Mouse (Mus musculus) midbrain, embryonic 14.5 days (tissue): ENCODE measurements around the gene Pdss2. TPM values are rescaled to one million over a fixed set of nuclear protein-coding genes. Genes with fewer than 3 reads are reported as not detected.

ENCODE experiments used
- ATAC-seq: fragments of 200-750 bp; cut with Nextera tagmentation; 2 replicates; pipeline ENCODE4 v1.8.0; 2017; ENCODE audit warnings: moderate number of reproducible peaks, moderate library complexity; ENCODE audit not compliant: low FRiP score, low TSS enrichment
- DNase-seq: peaks from one replicate; pipeline ENCODE4 v3.0.0-alpha.2; 2015
- H3K27ac ChIP-seq: fragments of 300-500 bp; sonication (generic); replicated peaks from 2 replicates; pipeline ENCODE4 v1.5.1; 2014; ENCODE audit warnings: mild to moderate bottlenecking, low read depth, low read length, moderate library complexity
- H3K27me3 ChIP-seq: fragments of 300-500 bp; sonication (generic); 2 replicates; pipeline ENCODE4 v1.6.1; 2014; ENCODE audit warnings: low read length, control low read depth, mixed read lengths; ENCODE audit not compliant: control insufficient read depth, insufficient read depth
- H3K36me3 ChIP-seq: fragments of 300-500 bp; sonication (generic); 2 replicates; pipeline ENCODE4 v1.6.1; 2014; ENCODE audit warnings: low read length, control low read depth; ENCODE audit not compliant: control insufficient read depth, insufficient read depth
- H3K4me1 ChIP-seq: fragments of 300-500 bp; sonication (generic); 2 replicates; pipeline ENCODE4 v1.6.1; 2014; ENCODE audit warnings: mild to moderate bottlenecking, antibody characterized with exemption, low read length, control low read depth; ENCODE audit not compliant: control insufficient read depth, insufficient read depth
- H3K4me2 ChIP-seq: fragments of 300-500 bp; sonication (generic); 2 replicates; pipeline ENCODE4 v1.6.1; 2014; ENCODE audit warnings: mild to moderate bottlenecking, low read length, moderate library complexity
- H3K4me3 ChIP-seq: fragments of 300-500 bp; sonication (generic); replicated peaks from 2 replicates; pipeline ENCODE4 v1.5.1; 2014; ENCODE audit warnings: low read depth, low read length
- H3K9ac ChIP-seq: fragments of 300-500 bp; sonication (generic); replicated peaks from 2 replicates; pipeline ENCODE4 v1.6.1; 2014; ENCODE audit warnings: mild to moderate bottlenecking, low read length, moderate library complexity
- H3K9me3 ChIP-seq: fragments of 300-500 bp; sonication (generic); 2 replicates; pipeline ENCODE4 v1.6.1; 2016; ENCODE audit warnings: low read length, control low read depth, mixed read lengths; ENCODE audit not compliant: control insufficient read depth
- WGBS: fragments of 180-500 bp; shearing (Covaris S2); extraction: QIAGEN DNeasy Blood & Tissue Kit; methylation state at CpG from one replicate; pipeline ENCODE4 v1.1.7; 2014; 5-methylcytosine and 5-hydroxymethylcytosine counted together
- polyA plus RNA-seq: library from polyadenylated mRNA; unstranded; fragments of >200 nt; fragmentation: Nextera tagmentation; extraction: Ambion mirVana; gene quantifications from 2 replicates; pipeline ENCODE4 v1.2.1, GENCODE M21; 2014

Gene Pdss2
- polyA plus RNA-seq, 1 experiment from 2014 or later = 19.0 TPM

DNA sequence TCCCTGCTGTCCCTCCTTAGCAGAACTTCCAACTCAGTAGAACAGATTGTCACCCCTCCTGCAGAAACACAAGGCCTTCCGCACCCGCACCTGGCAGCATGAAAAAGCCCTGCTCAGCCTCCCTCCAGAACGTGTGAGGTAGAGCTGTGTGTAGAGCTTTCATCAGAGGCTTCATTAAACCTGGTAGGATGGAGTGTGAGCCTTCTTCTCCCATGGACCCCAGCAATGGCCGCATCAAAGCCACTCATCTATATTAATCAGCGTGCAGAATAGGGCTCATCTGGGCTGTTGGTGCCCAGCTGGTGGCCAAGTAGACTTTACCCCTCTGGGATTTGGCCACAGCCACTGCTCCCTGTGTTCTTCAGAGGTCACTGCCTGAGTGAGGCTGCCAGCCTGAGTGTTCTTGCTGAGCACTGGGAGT, 142.2 kb downstream of the Pdss2 start:
- ATAC-seq (no peak), DNase-seq (no peak)
- WGBS = 69% methylated on average over 5 of the region's 5 CpGs
- no peaks in the 10 kb centered on the region for H3K27me3 ChIP-seq
- H3K9ac ChIP-seq = no peak overlapping the region
- no peaks in the 10 kb centered on the region for H3K9me3 ChIP-seq
- no peak overlapping the region for H3K4me2 ChIP-seq
- no peaks in the 10 kb centered on the region; the same call in 1 of the 2 replicates for H3K4me1 ChIP-seq
- H3K27ac ChIP-seq = no peak overlapping the region
- no peak overlapping the region for H3K4me3 ChIP-seq
- no peaks in the 10 kb centered on the region for H3K36me3 ChIP-seq

DNA sequence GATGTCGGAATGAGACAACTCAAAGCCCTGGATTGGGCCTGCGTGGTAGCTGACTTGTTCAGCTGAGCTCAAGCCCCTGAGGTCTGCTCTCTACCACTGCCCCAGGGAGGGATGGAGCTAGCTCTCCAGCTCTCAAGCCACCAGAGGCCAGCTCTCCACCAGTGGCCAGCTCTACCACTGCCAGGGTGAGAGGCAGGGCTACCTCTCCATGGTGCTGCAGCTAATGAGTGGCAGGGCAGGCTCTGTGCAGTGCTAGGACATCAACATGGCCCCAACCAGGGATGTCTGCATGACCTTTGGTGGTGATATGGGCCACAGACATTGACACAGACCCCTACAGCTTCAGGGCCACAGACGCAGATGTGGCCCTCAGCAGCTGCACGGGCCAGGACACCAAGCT, 144.6 kb downstream of the Pdss2 start:
- Histone ChIP-seq H3K4me1 (no peaks in the 10 kb centered on the region; the same call in 1 of the 2 replicates), H3K27me3 (no peaks in the 10 kb centered on the region), H3K27ac (0 out of 2 replicates have a peak overlapping the region, but pooled peaks have one; percentile 22), H3K36me3 (no peaks in the 10 kb centered on the region), H3K9me3 (no peaks in the 10 kb centered on the region), H3K4me2 (no peak overlapping the region), H3K9ac (no peak overlapping the region), H3K4me3 (no peak overlapping the region)
- DNase-seq (no peak), ATAC-seq (no peak)
- WGBS = 78% methylated on average over 4 of the region's 4 CpGs

GRCm38 (mm10) chr10:43368611-43369010, 147.3 kb downstream of the Pdss2 start:
- Histone ChIP-seq H3K4me2 (no peak overlapping the region), H3K4me3 (no peak overlapping the region), H3K27ac (no peak overlapping the region), H3K9ac (no peak overlapping the region), H3K4me1 (peaks cover 5% of the 10 kb centered on the region; the same call in 1 of the 2 replicates), H3K36me3 (no peaks in the 10 kb centered on the region), H3K9me3 (no peaks in the 10 kb centered on the region), H3K27me3 (no peaks in the 10 kb centered on the region)
- no peak for ATAC-seq
- no peak for DNase-seq
- 91% methylated on average over 5 of the region's 5 CpGs for WGBS

GRCm38 (mm10) chr10:43372315-43372714, 151.0 kb downstream of the Pdss2 start:
- H3K36me3 ChIP-seq = no peaks in the 10 kb centered on the region
- H3K27me3 ChIP-seq = no peaks in the 10 kb centered on the region
- H3K9ac ChIP-seq = no peak overlapping the region; the same call in 1 of the 2 replicates
- DNase-seq (peak; percentile 42), ATAC-seq (no peak)
- H3K4me2 ChIP-seq = no peak overlapping the region
- 73% methylated on average over 7 of the region's 7 CpGs for WGBS
- no peaks in the 10 kb centered on the region for H3K9me3 ChIP-seq
- H3K4me1 ChIP-seq = 0 out of 2 replicates have a peak, but pooled peaks cover 5% of the 10 kb centered on the region
- H3K4me3 ChIP-seq = no peak overlapping the region
- H3K27ac ChIP-seq = 0 out of 2 replicates have a peak overlapping the region, but pooled peaks have one; percentile 13

- H3K9ac ChIP-seq = no peak overlapping the region
- no peaks in the 10 kb centered on the region for H3K9me3 ChIP-seq
- H3K4me2 ChIP-seq = no peak overlapping the region
- H3K4me3 ChIP-seq = no peak overlapping the region
- WGBS = 96% methylated on average over 9 of the region's 9 CpGs
- DNase-seq (no peak), ATAC-seq (no peak)
- no peak overlapping the region for H3K27ac ChIP-seq
- no peaks in the 10 kb centered on the region for H3K36me3 ChIP-seq
- 0 out of 2 replicates have a peak, but pooled peaks cover 5% of the 10 kb centered on the region for H3K4me1 ChIP-seq
- no peaks in the 10 kb centered on the region for H3K27me3 ChIP-seq
These were observed 151.7 kb downstream of the Pdss2 start for GRCm38 (mm10) chr10:43373035-43373434.

GRCm38 (mm10) chr10:43373666-43374065, 152.4 kb downstream of the Pdss2 start:
- 89% methylated on average over 12 of the region's 12 CpGs for WGBS
- no peak for DNase-seq

DNA sequence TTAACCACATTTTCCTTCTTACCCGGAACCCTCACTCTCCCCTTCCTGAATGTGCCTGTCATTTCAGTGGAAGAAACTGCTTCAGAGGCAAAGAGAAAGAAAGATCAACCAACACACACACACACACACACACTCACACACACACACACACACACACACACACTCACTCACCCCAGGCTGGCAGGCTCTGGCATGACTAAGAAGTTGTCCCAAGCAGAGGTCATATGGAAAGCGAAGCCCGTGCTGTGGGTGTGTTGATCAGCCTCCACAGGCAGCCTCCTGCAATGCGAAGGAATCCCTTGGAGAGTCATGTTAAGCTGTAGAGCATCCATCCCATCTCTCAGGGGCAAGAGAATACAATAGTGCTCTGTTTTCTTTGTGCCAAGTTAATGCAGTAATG, 154.0 kb downstream of the Pdss2 start:
- ATAC-seq = no peak
- Histone ChIP-seq H3K9me3 (no peaks in the 10 kb centered on the region), H3K9ac (no peak overlapping the region), H3K27me3 (no peaks in the 10 kb centered on the region), H3K27ac (no peak overlapping the region), H3K4me2 (no peak overlapping the region), H3K36me3 (no peaks in the 10 kb centered on the region), H3K4me1 (0 out of 2 replicates have a peak, but pooled peaks cover 5% of the 10 kb centered on the region), H3K4me3 (no peak overlapping the region)
- no peak for DNase-seq
- WGBS = 75% methylated on average over 4 of the region's 4 CpGs

More at GRCm38 (mm10) chr10:43373666-43374065, 152.4 kb downstream of the Pdss2 start:
- Histone ChIP-seq H3K36me3 (no peaks in the 10 kb centered on the region), H3K4me2 (no peak overlapping the region), H3K4me1 (0 out of 2 replicates have a peak, but pooled peaks cover 5% of the 10 kb centered on the region), H3K27me3 (no peaks in the 10 kb centered on the region), H3K9me3 (no peaks in the 10 kb centered on the region), H3K4me3 (no peak overlapping the region), H3K27ac (no peak overlapping the region), H3K9ac (no peak overlapping the region)
- ATAC-seq = no peak

- H3K27ac ChIP-seq = no peak overlapping the region
- H3K4me3 ChIP-seq = no peak overlapping the region
- no peaks in the 10 kb centered on the region for H3K27me3 ChIP-seq
- H3K4me2 ChIP-seq = no peak overlapping the region
- no peak overlapping the region for H3K9ac ChIP-seq
- no peaks in the 10 kb centered on the region for H3K9me3 ChIP-seq
- H3K36me3 ChIP-seq = no peaks in the 10 kb centered on the region
- ATAC-seq (no peak), DNase-seq (no peak)
- WGBS = 91% methylated on average over 8 of the region's 8 CpGs
- 0 out of 2 replicates have a peak, but pooled peaks cover 5% of the 10 kb centered on the region for H3K4me1 ChIP-seq
These were observed 155.5 kb downstream of the Pdss2 start for GRCm38 (mm10) chr10:43376749-43377148.

DNA sequence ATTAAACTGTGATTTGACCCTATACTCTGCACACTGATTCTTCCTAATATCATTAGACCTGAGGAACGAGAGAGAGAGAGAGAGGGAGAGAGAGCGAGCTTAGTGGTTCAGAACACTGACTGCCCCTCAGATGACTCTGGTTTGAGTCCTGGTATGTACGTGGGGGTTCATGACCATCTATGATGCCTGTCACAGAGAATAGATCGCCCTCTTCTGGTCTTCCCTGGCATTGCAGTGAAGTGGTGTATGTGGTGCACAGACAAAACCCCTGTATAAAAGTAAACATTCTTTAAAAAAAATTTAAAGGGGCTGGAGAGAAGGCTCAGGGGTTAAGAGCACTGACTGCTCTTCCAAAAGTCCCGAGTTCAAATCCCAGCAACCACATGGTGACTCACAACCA, 157.0 kb downstream of the Pdss2 start:
- ATAC-seq (no peak), DNase-seq (peak; percentile 78)
- Histone ChIP-seq H3K4me2 (no peak overlapping the region), H3K27me3 (no peaks in the 10 kb centered on the region), H3K27ac (no peak overlapping the region), H3K4me1 (no peaks in the 10 kb centered on the region), H3K36me3 (no peaks in the 10 kb centered on the region), H3K9me3 (no peaks in the 10 kb centered on the region), H3K4me3 (no peak overlapping the region), H3K9ac (no peak overlapping the region)
- WGBS = 36% methylated on average over 5 of the region's 5 CpGs
